Mouse (Mus musculus) gastrocnemius, postnatal 4 days (tissue): Measurements from ENCODE around the gene Hist2h2aa1. TPM values are rescaled to one million over a fixed set of nuclear protein-coding genes. Genes with fewer than 3 reads are reported as not detected.
"Not testable (repeated sequence)": the region's sequence is repeated elsewhere in the genome, so short reads cannot be mapped to it uniquely, and the experiment has no call there.

Experiments used
- DNase-seq, 2 experiments: peaks; one replicate each; pipeline ENCODE4 v3.0.0; 2021 to 2022; ENCODE audit warnings: low spot score in 2 of 2, mixed read lengths in 2 of 2
- total RNA-seq, 2 experiments: library from RNA; stranded (reverse); gene quantifications; 2 replicates each; pipeline ENCODE4 v1.2.3; 2021

Hist2h2aa1 gene
- total RNA-seq, 2 experiments from 2014 or later: 12.3 to 14.6 TPM

DNA sequence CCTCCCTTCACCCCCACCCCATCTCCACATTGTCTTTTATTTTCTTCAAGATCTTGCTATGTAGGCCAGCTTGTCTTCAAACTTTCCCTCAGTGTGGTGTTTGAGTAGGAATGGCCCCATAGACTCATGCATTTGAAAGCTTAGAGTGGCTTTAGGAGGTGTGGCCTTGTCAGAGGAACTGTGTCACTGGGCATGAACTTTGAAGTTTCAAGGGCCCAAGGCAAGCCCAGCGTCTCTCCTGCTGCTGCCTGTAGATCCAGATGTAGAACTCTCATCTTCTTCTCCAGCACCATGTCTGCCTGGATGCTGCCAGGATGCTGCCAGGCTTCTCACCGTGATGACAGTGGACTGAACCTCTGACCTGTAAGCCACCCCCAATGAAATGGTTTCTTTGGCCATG lies 16.5 kb upstream of the Hist2h2aa1 start:
- no peak for DNase-seq

DNA sequence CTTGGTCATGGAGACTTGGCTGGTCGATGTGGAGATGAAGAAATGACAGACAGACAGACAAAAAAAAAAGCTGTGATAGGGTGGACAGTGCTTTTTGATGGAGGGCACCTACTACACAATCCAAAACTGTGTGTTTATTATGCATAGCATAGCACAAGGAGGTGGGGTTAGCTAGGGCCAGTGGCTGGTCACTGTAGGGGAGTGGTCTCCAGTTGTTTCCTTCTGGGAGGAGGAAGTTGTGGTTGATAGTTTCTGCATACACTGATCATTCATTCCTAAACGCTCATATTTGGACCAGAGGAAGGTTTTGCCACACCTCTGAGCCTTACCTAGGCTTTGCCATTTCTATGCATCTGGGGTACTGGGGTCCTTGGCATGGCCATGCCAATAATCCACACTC lies 14.9 kb upstream of the Hist2h2aa1 start:
- no peak for DNase-seq

DNA sequence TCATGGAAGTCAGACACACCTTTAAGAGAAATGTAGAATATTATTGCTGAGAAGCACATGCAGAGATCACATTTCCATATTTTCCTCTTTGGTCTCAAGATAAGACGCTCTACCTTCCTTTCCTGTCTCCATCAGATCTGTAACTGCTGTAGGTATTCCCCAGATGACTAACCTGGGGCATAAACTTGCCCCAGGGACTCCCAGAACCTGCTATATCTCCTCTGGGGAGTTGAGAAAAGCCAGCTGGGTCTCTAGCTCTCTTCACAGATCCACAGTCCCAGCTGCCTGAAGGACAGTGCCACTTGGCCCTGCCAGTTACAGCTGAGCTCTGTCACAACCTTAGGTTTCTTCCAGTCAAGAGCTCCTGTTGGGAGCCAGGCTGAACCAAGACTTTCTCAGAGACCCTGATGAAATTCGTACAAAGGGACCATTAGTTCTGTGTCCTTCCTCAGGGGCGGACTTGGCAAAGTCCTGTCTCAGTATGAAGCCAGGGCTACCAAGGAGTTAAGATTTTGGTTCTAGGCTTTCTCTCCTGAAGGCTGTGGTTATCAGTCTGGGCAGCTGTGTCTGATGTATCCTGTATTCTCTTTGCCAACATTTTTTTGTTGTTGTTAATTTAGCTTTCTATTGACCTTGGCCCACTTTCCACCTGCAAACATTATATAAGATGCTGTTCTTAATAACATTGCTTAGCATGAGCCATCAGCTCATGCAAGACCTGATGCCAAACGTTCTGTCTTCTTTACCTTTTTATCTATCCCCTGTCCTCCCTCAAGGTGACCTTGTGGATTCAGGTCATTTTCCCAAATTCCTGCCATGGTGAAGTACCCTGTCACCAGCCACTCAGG lies 14.2 kb upstream of the Hist2h2aa1 start:
- no peak for DNase-seq

DNA sequence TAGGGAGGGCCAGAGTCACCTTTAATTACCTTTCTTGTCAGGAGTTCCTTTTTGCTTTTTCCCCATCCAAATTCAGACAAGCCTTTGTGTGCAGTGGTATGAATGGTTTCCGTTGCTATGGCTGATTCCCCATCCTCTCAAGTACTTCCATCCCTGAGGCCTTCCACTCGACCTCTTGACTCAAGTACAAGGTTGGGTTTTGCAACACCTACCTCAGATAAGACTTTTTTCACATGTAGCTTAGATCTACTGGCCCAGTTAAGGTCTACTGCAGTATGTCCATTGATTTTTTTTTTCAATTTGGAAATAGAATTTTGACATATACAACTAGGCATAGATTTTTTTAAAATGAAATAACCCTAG lies 13.6 kb upstream of the Hist2h2aa1 start:
- no peak for DNase-seq

DNA sequence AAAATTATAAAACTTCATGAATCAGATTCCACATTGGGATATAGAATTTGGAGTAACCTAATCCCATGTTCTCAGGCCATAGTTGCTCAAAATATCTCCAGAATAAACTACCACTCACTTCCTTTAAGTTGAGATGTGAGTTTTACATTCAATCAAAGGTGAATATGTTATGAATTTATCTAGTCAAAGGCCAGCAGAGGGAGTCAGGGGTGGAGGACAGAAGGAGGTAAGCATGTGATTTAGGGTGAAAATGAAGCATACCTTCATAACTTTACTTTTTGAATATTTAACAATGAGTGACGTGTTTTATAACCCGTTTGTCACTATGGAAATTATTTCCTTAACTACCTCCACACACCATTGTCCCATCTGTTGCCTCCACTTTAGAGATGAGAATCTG lies 10.4 kb upstream of the Hist2h2aa1 start:
- no peak for DNase-seq

DNA sequence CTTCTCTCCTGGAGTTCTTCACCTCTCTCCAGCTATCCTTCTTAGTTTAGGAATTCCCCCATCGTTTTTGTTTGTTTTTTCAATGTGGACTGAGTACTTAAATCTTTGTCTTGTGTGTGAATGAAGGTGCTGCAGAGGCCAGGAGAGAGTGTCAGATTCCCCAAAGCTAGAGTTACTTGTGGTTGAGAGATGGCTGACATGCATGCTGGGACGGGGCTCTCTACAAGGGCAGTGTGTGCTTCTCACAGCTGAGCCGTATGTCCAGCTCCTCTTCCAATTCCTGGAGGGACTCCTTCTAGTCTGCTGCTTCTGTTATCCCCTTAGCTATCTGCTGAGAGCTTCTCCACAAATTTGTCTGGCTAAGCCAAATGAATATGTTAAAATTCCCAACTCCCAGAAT lies 9.5 kb upstream of the Hist2h2aa1 start:
- DNase-seq: no peak

DNA sequence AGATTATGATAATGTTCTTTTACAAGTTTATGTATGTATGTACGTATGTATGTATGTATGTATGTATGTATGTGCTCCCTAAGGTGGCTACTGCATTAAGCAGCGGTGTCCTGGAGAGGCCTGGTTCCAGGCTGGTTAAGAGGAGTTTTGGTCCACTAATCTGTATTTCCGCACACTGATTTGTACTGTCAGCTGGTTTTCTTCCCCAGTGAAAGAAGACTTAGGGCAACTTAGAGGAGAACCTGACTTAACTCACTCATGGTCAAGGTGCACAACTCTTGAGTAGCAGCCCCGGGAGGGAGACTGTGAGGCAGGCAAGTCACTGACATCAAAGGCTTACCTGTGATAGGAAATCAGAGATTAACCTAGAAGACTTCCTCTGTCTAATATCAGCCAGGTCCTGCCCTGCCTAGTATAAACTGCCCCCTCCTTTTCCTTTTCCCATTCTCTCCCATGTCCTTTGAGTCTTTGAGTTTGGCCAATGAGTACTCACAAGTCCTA lies 8.4 kb upstream of the Hist2h2aa1 start:
- no peak for DNase-seq

DNA sequence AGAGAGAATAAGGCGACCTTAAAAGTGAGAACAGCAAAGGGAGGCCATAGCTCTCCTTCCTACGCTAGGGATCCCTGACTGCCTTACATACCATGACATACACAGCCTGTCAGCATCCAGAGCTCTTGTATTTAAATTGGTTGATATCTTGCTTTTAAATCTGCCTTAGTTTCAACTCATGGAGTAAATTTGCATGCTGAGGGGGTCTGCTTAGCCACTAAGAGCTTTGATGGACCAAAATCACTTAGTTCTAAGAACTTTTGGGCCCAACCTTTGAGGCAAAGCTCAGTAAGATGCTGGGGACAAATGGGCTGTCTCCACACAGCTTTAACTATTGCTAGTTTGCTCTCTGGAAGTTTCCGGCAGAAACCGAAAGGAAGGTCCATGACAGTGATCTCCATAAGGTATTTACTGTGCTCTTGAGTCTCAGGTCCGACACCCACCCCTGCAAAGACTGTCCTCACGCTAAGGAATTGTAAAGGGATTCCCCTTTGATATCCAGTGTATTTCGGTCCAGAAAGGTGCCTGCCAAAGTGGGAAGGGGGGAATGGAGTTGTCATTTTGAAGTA lies 7.9 kb upstream of the Hist2h2aa1 start:
- DNase-seq: no peak

DNA sequence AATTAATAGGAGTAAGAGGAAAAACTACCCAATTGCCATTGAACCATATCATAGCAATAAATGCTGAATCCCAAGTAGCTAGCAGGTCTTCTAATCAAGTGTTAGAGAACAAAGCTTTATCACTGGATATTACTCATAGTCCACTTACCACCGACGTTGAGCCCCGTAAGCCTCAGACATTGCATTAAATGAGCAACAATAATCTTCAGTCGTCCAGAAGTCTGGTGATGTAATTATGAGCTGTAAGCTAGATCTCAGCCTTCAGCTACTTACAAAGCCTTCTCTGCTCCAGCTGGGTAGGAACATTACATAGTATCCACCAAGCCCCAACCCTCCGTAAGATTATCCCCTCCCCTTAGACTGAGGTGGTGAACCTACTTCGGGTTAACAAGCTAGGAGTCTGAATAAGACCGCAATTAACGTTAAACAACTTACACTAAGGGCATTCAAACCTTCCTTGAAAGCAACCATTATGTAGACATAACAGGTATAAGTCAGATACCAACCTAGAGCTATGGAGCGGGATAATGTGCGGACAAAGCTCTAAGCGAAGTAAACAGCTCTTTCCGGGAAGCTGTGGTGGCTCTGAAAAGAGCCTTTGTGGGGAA lies 7.3 kb upstream of the Hist2h2aa1 start:
- DNase-seq: no peak

DNA sequence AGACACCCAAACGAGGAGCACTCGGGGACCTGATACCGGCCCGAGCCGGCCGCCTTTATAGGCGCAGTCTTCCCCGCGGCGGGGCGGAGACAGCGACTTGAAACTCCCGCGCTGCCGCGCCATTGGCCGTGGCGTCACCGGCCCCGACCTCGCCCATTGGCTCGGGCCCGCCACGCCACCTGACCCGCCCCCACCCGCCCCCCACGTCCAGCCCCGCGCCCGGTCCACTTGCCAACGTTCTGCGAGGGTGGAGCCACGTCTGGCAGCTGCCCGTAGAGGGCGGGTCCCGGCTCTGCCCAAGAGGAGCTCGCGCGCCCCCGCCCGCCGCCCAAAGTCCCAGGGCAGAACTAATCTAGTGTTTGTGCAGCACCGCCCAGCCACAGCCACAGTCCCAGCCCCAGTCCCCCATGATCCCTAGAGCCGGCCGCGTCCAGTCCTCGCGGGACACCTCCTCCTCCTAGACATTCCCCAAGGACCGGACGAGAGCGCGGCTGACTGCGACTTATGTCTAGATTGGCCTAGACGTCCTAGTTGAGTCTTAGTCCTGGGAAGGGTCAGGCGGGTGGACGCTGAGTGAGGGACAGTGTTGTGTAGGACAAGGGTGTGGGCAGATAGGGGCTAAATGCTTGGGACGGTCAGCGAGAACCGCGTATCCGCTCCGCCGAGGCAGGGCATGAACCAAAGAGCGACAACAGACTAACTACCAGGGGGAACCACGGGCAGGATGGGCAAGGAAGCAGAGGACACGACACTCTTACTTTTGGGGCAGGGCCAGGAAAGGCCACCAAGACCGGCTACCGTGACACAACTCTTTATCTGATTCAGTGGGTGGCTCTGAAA lies 6.1 kb upstream of the Hist2h2aa1 start, which contains the start of gene Hist2h3c2:
Gene Hist2h3c2, minus strand, starts transcription at position 174 of the 840 bp plus-strand sequence.
- peak in 1 of 2 experiments; percentile 41 for DNase-seq

DNA sequence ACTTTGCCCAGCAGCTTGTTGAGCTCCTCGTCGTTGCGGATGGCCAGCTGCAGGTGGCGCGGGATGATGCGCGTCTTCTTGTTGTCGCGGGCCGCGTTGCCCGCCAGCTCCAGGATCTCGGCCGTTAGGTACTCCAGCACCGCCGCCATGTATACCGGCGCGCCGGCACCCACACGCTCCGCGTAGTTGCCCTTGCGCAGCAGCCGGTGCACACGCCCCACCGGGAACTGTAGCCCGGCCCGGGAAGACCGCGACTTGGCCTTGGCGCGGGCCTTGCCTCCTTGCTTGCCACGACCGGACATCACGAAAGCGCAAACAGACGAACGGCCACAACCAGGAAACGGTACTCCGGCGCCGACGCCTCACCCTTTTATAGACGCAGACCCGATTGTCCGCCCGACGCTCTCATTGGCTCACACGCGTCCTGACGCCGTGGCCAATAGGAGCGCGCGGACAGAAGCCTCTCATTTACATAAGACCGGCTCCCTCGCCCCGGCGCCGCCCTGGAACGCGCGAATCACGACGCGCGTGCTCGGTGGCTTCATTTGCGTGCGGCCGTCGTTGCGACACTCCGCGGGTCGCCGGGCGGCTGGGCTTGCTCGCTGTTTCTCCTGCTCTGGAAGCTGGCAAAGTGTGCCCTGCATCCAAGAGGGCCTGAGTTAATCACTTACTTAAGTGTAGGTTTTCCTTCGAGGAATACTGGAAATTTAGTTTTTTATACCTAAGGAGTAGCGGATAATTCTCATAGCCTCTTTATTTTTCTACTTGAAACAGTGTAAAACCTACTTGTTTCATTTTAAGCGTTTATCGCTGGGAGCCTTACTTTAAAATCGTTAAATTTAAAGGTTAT lies 5.1 kb upstream of the Hist2h2aa1 start, which contains the start of gene Hist2h2aa2:
Gene Hist2h2aa2, minus strand, starts transcription at position 328 of the 850 bp plus-strand sequence.
- peak; percentile 82 to 94 for DNase-seq

DNA sequence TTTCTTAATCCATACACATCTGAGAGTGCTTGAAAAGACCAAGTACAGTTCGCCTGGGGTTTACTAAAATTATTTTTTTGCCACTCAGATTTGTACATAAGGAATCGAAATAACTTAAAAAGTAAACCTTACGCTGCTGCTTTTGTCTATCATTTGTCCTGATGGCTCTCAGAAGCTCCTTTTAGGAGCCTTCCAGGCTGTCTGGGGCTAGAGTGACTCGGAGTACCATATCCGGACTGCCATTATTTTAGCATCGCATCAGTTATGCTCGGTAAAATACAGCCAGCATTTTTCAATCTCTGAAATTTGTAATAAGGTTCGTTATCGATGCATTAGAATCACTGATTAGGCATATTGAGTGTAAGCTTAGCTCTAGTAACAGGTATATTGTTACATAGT lies 4.5 kb upstream of the Hist2h2aa1 start:
- no peak for DNase-seq

DNA sequence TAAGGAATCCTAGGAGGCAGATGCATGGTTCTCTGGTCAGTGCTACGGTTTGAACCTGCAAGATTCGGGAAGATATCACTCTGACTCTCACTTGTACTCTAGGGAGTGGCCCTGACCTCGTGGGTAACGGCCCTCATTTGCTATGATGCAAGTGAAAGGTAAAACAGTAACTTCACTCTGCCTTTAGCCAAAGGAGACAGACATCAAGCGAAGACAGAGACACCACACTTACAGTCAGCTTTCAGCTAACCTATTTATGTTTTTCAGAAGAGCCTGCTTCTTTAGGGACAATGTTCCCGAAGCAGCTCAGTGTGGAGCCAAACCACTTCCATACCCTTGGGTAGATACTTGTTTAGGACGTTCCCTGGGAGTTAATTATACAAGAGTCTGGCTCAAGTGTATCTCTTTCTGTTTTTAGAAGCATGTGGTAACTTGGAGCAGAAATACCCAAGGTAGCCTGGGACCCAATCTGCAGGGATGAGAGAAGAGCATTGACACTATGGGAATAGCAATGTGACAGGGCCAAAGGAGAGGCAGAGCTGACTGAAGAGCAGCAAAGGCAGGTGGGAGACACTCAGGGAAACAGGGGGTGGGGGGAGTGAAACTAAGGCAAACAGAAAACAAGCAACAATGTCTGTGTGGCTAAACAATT lies 1.2 kb upstream of the Hist2h2aa1 start:
- DNase-seq: no peak

DNA sequence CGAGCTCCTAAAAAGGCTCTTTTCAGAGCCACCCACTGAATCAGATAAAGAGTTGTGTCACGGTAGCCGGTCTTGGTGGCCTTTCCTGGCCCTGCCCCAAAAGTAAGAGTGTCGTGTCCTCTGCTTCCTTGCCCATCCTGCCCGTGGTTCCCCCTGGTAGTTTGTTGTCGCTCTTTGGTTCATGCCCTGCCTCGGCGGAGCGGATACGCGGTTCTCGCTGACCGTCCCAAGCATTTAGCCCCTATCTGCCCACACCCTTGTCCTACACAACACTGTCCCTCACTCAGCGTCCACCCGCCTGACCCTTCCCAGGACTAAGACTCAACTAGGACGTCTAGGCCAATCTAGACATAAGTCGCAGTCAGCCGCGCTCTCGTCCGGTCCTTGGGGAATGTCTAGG lies 721 bp downstream of the Hist2h2aa1 start:
- DNase-seq: not testable (repeated sequence)

DNA sequence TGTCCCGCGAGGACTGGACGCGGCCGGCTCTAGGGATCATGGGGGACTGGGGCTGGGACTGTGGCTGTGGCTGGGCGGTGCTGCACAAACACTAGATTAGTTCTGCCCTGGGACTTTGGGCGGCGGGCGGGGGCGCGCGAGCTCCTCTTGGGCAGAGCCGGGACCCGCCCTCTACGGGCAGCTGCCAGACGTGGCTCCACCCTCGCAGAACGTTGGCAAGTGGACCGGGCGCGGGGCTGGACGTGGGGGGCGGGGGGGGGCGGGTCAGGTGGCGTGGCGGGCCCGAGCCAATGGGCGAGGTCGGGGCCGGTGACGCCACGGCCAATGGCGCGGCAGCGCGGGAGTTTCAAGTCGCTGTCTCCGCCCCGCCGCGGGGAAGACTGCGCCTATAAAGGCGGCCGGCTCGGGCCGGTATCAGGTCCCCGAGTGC lies 1.1 kb downstream of the Hist2h2aa1 start, which contains the start of gene Hist2h3c1:
Gene Hist2h3c1, plus strand, starts transcription at position 259 of the 430 bp plus-strand sequence.
- DNase-seq: not testable (repeated sequence)

DNA sequence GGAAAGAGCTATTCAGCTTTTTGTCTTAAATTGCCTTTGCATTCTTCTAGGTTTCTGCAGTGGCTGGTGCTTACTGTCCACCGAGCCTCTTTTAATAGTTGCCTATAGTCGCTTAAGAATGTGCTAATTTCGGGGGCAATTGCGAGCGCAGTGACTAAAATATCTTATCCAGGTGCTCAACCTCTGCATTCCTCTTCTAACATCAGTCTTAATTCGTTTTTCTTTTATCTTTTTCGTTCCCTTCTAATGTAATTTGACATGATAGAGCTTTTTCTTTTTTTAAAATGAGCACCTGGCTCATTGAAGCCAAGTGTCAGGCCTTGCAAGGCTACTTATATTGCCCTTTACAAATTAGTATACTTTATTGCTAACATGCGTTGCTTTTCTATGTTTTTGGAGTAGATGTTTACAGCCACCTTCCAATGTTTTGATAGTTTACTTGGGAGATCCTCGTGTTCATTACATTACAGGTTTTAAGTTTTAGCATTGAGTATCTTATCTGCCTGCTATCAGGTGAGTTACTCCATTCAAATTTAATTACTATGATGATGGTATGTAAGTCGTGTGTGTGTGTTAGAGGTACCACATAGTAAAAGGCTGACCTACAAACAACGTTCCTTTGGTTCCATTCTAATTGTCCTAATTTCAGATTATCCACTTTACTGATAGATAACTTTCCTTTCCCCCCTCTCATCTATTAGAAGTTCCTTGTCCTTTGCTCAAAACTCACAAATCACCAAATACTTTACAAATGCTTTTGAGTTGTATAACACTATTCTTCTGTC lies 2.3 kb downstream of the Hist2h2aa1 start:
- DNase-seq: no peak

DNA sequence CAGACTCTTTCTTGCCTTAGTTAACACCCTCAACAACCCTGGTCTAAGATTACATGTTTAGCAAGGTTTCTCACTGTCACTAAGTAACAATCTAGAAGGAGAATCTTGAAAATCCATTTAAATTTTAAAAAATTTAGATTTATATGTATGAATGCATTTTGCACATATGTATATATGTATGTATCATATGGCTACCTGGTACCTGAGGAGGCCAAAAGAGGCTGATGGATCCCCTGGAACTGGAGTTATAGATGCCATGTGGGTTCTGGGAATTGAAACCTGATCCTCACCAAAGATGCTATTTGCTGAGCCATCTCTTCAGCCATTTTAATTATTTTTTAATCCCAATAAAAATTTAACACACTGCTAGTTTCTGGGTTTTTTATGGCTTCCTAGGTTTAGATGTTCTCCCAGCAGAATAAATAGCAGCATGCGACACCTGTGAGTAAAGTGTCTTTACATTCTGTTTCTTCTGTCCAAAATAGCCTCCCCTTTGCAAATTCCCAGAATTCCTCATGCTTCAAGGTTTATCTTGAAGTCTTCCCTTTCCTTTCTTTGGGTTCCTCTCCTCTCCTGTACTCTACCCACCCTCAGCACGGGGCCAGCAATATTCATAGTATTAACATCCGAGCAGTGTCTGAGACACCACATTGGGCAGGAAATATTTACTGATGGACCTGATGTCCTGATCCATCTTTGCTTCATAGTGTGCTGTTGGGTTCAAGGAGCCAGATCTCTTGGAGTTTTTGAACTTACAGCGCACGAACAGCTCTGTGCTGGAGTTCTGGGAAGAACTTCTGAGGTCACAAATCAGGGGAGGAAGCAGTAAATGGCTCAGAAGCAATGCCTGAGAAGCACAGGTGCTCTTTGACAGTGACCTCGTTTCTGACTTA lies 3.1 kb downstream of the Hist2h2aa1 start:
- DNase-seq: no peak

DNA sequence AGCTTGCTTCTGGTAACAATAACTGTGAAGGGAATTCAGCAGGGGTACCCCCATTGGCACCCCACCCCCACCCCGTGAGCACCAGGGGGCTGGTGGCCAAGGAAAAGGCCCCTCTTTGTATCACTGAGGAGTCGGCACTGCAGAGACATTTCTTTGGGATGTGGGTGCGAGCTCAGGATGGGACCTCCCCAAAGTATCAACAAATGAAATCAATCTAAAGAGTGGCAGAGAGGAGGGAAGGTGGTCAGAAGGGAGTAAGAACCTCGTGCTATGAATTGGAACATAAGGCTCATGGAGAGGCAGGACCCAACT lies 3.7 kb downstream of the Hist2h2aa1 start:
- no peak for DNase-seq
